Mouse (Mus musculus) neural tube, embryonic 14.5 days (tissue): ENCODE results near the gene Ripply1. TPM values are rescaled to one million over a fixed set of nuclear protein-coding genes. Genes with fewer than 3 reads are reported as not detected.

Source experiments
- ATAC-seq: fragments of 200-750 bp; cut with Nextera tagmentation; 2 replicates; pipeline ENCODE4 v1.8.0; 2017; ENCODE audit warnings: low read depth, mild to moderate bottlenecking, moderate TSS enrichment, moderate library complexity
- H3K27ac ChIP-seq: fragments of 300-500 bp; sonication (generic); 2 replicates; pipeline ENCODE4 v1.5.1; 2014; ENCODE audit warnings: low read depth, mild to moderate bottlenecking, control low read depth, low read length, moderate library complexity, mixed read lengths
- H3K27me3 ChIP-seq: fragments of 300-500 bp; sonication (generic); 2 replicates; pipeline ENCODE4 v1.6.1; 2014; ENCODE audit warnings: low read length; ENCODE audit not compliant: control insufficient read depth, insufficient read depth
- H3K36me3 ChIP-seq: fragments of 300-500 bp; sonication (generic); 2 replicates; pipeline ENCODE4 v1.6.1; 2014; ENCODE audit warnings: low read length, mixed read lengths; ENCODE audit not compliant: control insufficient read depth, insufficient read depth
- H3K4me1 ChIP-seq: fragments of 300-500 bp; sonication (generic); 2 replicates; pipeline ENCODE4 v1.6.1; 2014; ENCODE audit warnings: low read length; ENCODE audit not compliant: control insufficient read depth, insufficient read depth
- H3K4me2 ChIP-seq: fragments of 300-500 bp; sonication (generic); 2 replicates; pipeline ENCODE4 v1.6.1; 2014; ENCODE audit warnings: mild to moderate bottlenecking, low read depth, low read length, control low read depth
- H3K4me3 ChIP-seq: fragments of 300-500 bp; sonication (generic); 2 replicates; pipeline ENCODE4 v1.5.1; 2014; ENCODE audit warnings: low read depth, low read length, control low read depth, mixed read lengths
- H3K9ac ChIP-seq: fragments of 300-500 bp; sonication (generic); replicated peaks from 2 replicates; pipeline ENCODE4 v1.6.1; 2014; ENCODE audit warnings: low read depth, mild to moderate bottlenecking, control low read depth, low read length, mixed read lengths
- H3K9me3 ChIP-seq: fragments of 300-500 bp; sonication (generic); 2 replicates; pipeline ENCODE4 v1.6.1; 2016; ENCODE audit warnings: low read length; ENCODE audit not compliant: control insufficient read depth
- WGBS: fragments of 180-500 bp; shearing (Covaris S2); extraction: QIAGEN DNeasy Blood & Tissue Kit; methylation state at CpG from one replicate; pipeline ENCODE4 v1.1.7; 2014; 5-methylcytosine and 5-hydroxymethylcytosine counted together
- polyA plus RNA-seq: library from polyadenylated mRNA; unstranded; fragments of >200 nt; fragmentation: Nextera tagmentation; extraction: Ambion mirVana; gene quantifications from 2 replicates; pipeline ENCODE4 v1.2.1, GENCODE M21; 2014

Gene Ripply1
- polyA plus RNA-seq, 1 experiment from 2014 or later, result not detected

GRCm38 (mm10) chrX:139794072-139794845, 12.1 kb upstream of the Ripply1 start:
- Histone ChIP-seq H3K27me3 (no peaks in the 10 kb centered on the region), H3K27ac (no peak overlapping the region), H3K9me3 (no peaks in the 10 kb centered on the region), H3K4me2 (no peak overlapping the region), H3K9ac (no peak overlapping the region), H3K4me1 (no peaks in the 10 kb centered on the region), H3K36me3 (no peaks in the 10 kb centered on the region), H3K4me3 (no peak overlapping the region)
- 86% methylated on average over 7 of the region's 7 CpGs for WGBS
- no peak for ATAC-seq

GRCm38 (mm10) chrX:139785764-139786163, 3.6 kb upstream of the Ripply1 start:
- Histone ChIP-seq H3K4me3 (no peak overlapping the region), H3K36me3 (no peaks in the 10 kb centered on the region), H3K9me3 (no peaks in the 10 kb centered on the region), H3K4me2 (no peak overlapping the region), H3K9ac (no peak overlapping the region), H3K27me3 (no peaks in the 10 kb centered on the region), H3K27ac (no peak overlapping the region), H3K4me1 (no peaks in the 10 kb centered on the region)
- 60% methylated on average over 1 of the region's 1 CpGs for WGBS
- no peak for ATAC-seq

- Histone ChIP-seq H3K4me1 (no peaks in the 10 kb centered on the region), H3K27ac (no peak overlapping the region), H3K9me3 (no peaks in the 10 kb centered on the region), H3K36me3 (no peaks in the 10 kb centered on the region), H3K4me3 (no peak overlapping the region), H3K9ac (no peak overlapping the region), H3K4me2 (no peak overlapping the region), H3K27me3 (no peaks in the 10 kb centered on the region)
- no peak for ATAC-seq
- 46% methylated on average over 3 of the region's 3 CpGs for WGBS
These were observed 881 bp upstream of the Ripply1 start for GRCm38 (mm10) chrX:139783045-139783422.

- ATAC-seq, result no peak
- WGBS, result 79% methylated on average over 4 of the region's 4 CpGs
These were observed 590 bp downstream of the Ripply1 start for GRCm38 (mm10) chrX:139781563-139781962.

GRCm38 (mm10) chrX:139780988-139781387, 1.2 kb downstream of the Ripply1 start:
- no peaks in the 10 kb centered on the region for H3K27me3 ChIP-seq
- H3K9me3 ChIP-seq, result no peaks in the 10 kb centered on the region
- H3K27ac ChIP-seq, result no peak overlapping the region
- H3K36me3 ChIP-seq, result no peaks in the 10 kb centered on the region
- H3K4me1 ChIP-seq, result no peaks in the 10 kb centered on the region
- no peak overlapping the region for H3K4me3 ChIP-seq
- 82% methylated on average over 3 of the region's 3 CpGs for WGBS
- no peak for ATAC-seq
- H3K4me2 ChIP-seq, result no peak overlapping the region
- H3K9ac ChIP-seq, result no peak overlapping the region

More at GRCm38 (mm10) chrX:139781563-139781962, 590 bp downstream of the Ripply1 start:
- Histone ChIP-seq H3K4me2 (no peak overlapping the region), H3K9me3 (no peaks in the 10 kb centered on the region), H3K27me3 (no peaks in the 10 kb centered on the region), H3K36me3 (no peaks in the 10 kb centered on the region), H3K27ac (no peak overlapping the region), H3K4me1 (no peaks in the 10 kb centered on the region), H3K9ac (no peak overlapping the region), H3K4me3 (no peak overlapping the region)

- H3K36me3 ChIP-seq, result no peaks in the 10 kb centered on the region
- H3K27me3 ChIP-seq, result no peaks in the 10 kb centered on the region
- no peak overlapping the region for H3K9ac ChIP-seq
- no peak for ATAC-seq
- WGBS, result 62% methylated on average over 5 of the region's 5 CpGs
- H3K9me3 ChIP-seq, result no peaks in the 10 kb centered on the region
- H3K4me3 ChIP-seq, result no peak overlapping the region
- H3K4me1 ChIP-seq, result no peaks in the 10 kb centered on the region
- H3K27ac ChIP-seq, result no peak overlapping the region
- no peak overlapping the region for H3K4me2 ChIP-seq
These were observed 2.8 kb downstream of the Ripply1 start for GRCm38 (mm10) chrX:139779401-139779800.

- Histone ChIP-seq H3K9ac (no peak overlapping the region), H3K36me3 (no peaks in the 10 kb centered on the region), H3K27me3 (no peaks in the 10 kb centered on the region), H3K4me1 (no peaks in the 10 kb centered on the region), H3K4me3 (no peak overlapping the region), H3K9me3 (no peaks in the 10 kb centered on the region), H3K4me2 (no peak overlapping the region), H3K27ac (no peak overlapping the region)
- ATAC-seq, result no peak
- WGBS, result 55% methylated on average over 1 of the region's 1 CpGs
These were observed 3.3 kb downstream of the Ripply1 start for GRCm38 (mm10) chrX:139778886-139779285.

- no peak for ATAC-seq
- no peak overlapping the region for H3K9ac ChIP-seq
- whole genome bisulfite sequencing, result 37% methylated on average over 4 of the region's 4 CpGs
- H3K4me1 ChIP-seq, result no peaks in the 10 kb centered on the region
- H3K36me3 ChIP-seq, result no peaks in the 10 kb centered on the region
- H3K9me3 ChIP-seq, result no peaks in the 10 kb centered on the region
- no peak overlapping the region for H3K4me2 ChIP-seq
- H3K4me3 ChIP-seq, result no peak overlapping the region
- no peaks in the 10 kb centered on the region for H3K27me3 ChIP-seq
- H3K27ac ChIP-seq, result no peak overlapping the region
These were observed 4.8 kb downstream of the Ripply1 start for GRCm38 (mm10) chrX:139777357-139777756.

GRCm38 (mm10) chrX:139775084-139775612, 7.0 kb downstream of the Ripply1 start:
- no peaks in the 10 kb centered on the region for H3K4me1 ChIP-seq
- H3K27ac ChIP-seq, result no peak overlapping the region
- no peaks in the 10 kb centered on the region for H3K9me3 ChIP-seq
- WGBS, result 72% methylated on average over 7 of the region's 7 CpGs
- no peak overlapping the region for H3K9ac ChIP-seq
- no peaks in the 10 kb centered on the region for H3K36me3 ChIP-seq
- no peaks in the 10 kb centered on the region for H3K27me3 ChIP-seq
- no peak for ATAC-seq
- no peak overlapping the region for H3K4me3 ChIP-seq
- H3K4me2 ChIP-seq, result no peak overlapping the region
